Mouse (Mus musculus) cerebellum, adult 11-12 months (tissue): Measurements from ENCODE around the gene Gm20388.
A peak's percentile ranks its signal among the peaks of the same experiment; 100 is the strongest.
"Not testable (repeated sequence)": the region's sequence is repeated elsewhere in the genome, so short reads cannot be mapped to it uniquely, and the experiment has no call there.

Source experiments
- DNase-seq: peaks from one replicate; pipeline ENCODE4 v3.0.0; 2022

Gene Gm20388

DNA sequence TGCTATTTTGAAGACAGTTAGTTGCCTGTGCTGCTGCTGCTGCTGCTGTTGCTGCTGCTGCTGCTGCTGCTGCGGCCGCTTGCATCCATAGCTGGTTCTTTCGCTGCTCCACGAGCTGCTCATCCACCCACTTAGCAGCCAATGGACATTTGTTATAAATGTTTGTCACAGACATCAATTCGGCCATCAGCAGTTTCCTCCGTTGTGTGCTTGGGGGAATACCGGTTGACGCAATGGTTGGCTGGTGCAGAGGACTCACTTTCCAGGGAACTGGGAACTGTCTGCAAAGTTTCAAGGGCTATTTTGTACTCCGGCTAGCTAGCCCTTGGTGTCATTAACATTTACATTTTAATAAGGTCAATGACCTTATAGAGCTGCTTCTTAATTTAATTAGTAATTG is 793.6 kb downstream of the Gm20388 start:
- no peak for DNase-seq

DNA sequence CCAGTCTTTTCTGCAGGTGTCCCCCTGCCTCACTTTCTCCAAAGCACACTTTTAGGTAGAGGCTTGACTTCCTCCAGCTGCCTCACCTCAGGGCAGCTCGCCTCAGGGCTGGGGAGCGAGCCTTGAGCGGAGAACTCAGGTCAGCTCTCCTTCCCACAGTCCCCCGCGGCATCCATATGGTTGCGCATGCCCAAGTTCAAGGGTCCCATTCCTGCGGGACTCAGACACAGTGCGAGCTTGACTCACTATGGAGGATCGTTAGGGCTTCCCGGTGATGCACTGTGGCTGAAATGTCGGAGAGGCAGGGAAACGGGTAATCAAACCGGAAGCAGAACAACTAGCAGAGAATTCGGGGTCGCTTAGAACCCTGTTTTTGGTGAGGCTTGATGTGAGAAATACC is 794.5 kb downstream of the Gm20388 start:
- DNase-seq = no peak

- DNase-seq = no peak
Measured at GRCm38 (mm10) chr8:120706193-120706592, 795.6 kb downstream of the Gm20388 start.

DNA sequence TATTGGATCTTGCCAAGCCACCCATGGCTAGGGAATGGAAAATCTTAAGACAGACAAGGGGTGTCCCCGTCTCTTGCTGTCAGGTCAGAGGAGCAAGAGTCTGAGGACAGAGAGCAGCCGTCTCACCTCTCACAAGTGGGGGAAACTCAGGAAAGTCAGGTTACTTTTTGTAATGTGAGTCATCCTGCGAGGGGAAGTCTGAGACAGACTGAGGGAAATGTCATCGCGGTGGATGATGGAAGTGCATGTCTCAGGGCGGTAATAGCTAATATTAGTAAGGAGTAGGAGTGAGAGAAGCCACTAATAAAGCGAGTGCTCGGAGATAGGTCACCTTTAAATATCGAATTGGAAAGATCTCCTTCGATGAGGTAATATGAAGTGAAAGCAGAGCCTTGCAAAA is 798.5 kb downstream of the Gm20388 start:
- DNase-seq = no peak

DNA sequence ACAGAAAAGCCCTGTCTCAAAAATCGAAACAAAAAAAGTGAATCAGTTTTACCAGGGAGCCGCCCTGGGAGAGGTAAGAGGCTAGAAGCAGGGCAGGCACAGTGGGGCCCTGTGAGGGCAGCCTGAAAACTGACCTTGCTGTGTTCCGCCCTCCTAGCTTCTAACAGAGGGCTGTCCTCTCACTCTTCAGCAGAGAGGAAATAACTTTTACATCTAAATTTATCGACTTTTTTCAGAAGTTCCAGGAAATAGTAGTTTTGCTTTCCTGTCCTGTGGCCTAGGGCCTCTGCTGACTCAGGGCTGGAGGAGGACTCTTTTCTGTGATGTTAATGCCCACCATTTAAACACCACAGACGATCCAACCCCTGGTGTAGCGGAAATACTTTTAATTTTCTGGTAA is 804.6 kb downstream of the Gm20388 start:
- DNase-seq = no peak

DNA sequence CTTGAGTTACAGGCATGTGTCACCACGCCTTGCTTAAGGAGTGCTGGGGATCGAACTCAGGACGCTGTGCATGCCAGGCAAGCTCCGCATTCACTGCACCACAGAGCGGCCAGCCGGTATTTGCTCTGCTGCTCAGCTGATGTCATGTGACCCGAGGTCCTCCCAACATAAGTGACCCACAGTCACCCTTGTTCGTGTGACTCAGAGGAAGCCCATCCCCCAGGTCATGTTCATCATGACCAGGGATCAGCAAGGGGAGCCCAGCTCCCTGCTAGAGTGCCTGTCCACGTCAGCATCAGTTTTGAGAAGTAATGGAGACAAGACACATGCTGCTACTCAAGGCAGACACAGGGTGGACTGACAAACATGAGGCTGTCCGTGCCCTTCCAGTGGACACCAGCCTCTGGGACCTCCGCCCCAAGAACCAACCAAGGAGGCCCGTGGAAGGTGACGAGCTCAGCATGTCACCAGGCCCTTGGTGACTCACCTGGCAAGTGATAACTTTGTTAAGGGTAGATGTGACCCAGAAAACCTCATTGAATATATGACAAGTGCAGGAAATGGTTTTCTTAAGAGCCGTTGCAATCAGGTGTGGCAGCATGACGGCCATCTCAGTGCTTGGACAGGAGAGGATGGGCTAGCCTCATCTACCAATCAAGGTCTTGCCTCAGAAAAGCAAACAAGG is 805.5 kb downstream of the Gm20388 start:
- no peak for DNase-seq

- DNase-seq = no peak
Measured at GRCm38 (mm10) chr8:120719586-120720236, 809.1 kb downstream of the Gm20388 start.

DNA sequence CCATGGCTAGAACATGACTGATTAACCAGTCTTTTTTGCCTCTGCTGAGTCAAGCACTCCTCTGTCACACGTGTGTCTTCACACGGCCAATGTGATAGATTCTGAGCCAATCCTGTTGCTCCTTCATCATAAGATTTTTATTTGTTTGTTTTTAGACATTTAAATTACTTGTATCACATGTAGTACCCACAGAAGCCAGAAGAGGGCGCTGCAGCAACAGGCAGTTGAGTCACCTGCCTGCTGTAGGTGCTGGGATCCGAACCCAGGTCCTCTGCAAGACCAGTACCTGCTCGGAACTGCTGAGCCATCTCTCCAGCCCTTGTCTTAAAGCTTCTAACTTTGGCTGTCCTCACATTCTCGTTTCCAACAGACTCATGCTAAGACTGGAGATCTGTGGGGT is 812.4 kb downstream of the Gm20388 start:
- no peak for DNase-seq

DNA sequence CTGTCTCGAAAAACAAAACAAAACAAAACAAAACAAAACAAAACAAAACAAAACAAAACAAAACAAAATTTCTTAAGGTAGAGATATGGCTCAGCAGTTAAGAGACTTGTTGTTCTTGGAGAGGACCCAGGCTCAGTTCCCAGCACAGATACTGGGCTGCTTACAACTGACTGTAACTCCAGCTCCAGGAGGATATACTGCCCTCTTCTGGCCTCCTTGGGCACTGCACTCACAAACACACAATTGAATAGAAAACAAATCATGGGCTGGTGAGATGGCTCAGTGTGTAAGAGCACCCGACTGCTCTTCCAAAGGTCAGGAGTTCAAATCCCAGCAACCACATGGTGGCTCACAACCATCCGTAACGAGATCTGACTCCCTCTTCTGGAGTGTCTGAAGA is 813.5 kb downstream of the Gm20388 start:
- not testable (repeated sequence) for DNase-seq

GRCm38 (mm10) chr8:120724816-120725575 is 814.4 kb downstream of the Gm20388 start:
- no peak for DNase-seq

- DNase-seq = no peak
Measured at GRCm38 (mm10) chr8:120725576-120725950, 814.9 kb downstream of the Gm20388 start.

DNA sequence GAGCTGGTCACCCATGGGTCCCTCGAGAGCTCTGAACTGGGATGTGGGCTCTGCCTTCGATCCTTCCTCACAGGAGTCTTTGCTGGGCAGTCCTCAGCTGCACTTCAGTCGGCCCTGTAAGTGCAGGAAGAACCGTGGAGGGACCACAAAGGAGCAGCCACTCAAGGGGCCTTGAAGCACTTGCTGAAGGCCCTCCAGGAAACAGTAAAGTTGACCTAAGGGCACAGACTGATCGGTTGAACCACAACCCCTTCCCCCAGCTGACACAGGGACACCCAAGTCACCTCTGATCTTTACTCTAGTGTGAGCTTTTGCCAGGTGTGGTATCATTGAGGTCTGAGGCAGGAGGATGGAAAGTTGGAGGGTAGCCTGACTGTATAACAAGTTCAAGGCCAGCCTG is 815.4 kb downstream of the Gm20388 start:
- no peak for DNase-seq

DNA sequence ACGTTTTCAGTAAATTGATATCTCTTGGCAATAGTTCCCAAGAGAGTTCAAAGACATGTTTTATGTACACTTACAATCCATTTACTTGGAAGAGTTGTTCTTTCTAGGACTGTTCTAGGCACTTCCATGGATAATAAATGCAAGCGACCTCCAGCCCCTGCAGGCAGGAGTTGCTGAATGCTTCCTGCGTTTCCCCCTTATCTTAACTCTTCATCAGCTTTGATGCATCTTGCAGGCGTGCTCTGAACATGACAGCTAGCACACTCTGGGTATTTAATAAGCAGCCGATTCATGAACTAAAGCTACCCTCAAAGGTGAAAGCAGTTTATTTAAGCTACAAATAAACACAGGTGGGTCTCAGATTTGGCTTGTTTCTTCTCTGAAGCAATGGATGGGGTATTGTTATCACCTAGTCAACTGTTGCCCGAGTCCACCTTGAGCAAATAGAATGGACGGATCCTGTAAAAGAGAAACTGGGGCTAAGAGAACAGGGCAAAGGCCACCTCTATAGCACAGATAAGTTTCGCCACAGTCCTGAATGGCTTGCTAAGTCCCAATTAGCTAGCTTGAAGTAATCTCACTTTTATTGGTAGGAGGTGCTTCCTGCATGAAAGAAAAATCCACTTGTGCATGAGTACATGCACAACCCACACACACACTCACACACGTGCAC is 818.0 kb downstream of the Gm20388 start:
- DNase-seq = no peak

GRCm38 (mm10) chr8:120731582-120731981 is 820.9 kb downstream of the Gm20388 start:
- no peak for DNase-seq

DNA sequence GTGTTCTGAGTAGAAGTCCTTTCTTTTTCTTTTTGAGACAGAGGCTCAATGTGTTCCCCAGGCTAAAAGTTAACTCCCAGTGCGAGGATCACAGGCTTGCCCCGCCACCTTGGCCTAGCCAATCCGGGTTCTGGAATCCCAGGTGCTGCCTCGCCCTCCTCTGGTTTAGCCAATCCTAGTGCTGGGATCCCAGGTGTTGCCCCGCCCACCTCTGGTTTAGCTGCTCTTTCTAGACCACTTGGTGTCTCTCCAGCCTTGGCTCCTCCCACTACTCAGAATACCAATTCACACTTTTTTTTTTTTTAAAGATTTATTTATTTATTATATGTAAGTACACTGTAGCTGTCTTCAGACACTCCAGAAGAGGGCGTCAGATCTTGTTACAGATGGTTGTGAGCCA is 821.4 kb downstream of the Gm20388 start:
- no peak for DNase-seq

GRCm38 (mm10) chr8:120735770-120736481 is 825.3 kb downstream of the Gm20388 start, which contains the start of gene Irf8:
Gene Irf8 (plus strand): TSS chr8:120736358.
- peak; percentile 13 for DNase-seq

GRCm38 (mm10) chr8:120736486-120736885 is 825.8 kb downstream of the Gm20388 start:
- DNase-seq = no peak

GRCm38 (mm10) chr8:120737166-120737565 is 826.5 kb downstream of the Gm20388 start:
- no peak for DNase-seq

GRCm38 (mm10) chr8:120738771-120739170 is 828.1 kb downstream of the Gm20388 start:
- DNase-seq = no peak

DNA sequence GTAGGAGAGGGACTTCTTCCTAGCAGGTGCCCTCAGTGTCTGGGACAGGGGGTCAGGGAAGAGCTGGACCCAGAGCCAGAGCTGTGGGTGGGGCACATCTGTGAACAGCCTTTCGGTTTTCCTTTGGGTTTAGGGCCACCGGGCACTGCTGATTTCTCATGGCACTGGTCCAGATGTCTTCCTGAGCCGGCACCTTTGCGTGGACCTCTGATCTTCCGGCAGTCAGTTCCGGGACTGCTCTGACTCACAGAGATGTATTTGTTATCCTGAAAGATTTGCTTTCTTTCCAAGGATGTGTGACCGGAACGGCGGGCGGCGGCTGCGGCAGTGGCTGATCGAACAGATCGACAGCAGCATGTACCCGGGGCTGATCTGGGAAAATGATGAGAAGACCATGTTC is 828.9 kb downstream of the Gm20388 start:
- DNase-seq = no peak

- DNase-seq = no peak
Measured at GRCm38 (mm10) chr8:120740579-120740978, 829.9 kb downstream of the Gm20388 start.

DNA sequence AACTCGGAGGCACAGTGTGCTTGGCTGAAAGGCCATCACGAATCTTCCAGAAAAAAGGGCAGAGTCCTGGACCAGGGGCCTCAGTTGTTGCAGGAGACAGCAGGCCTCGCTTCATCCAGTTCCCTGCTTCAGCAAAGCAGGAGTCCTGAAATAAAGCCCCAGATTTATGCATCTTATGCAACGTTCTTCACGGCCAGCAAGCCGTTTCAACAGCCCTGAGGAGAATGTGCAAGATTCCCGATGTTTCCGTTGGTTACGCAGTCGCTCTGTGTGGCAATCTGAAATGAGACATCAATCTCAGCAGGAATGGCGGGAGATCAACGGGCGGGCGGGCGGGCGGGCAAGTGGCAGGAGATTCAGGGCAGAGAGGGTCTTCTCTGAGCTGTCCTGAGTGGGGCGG is 830.4 kb downstream of the Gm20388 start:
- DNase-seq = no peak
